Mouse (Mus musculus) intestine, embryonic 14.5 days (tissue): ENCODE measurements around the gene Unc13d. TPM values are rescaled to one million over a fixed set of nuclear protein-coding genes. Genes with fewer than 3 reads are reported as not detected.

Source experiments
- ATAC-seq: fragments of 200-750 bp; cut with Nextera tagmentation; replicated peaks from 2 replicates; pipeline ENCODE4 v1.8.0; 2017; ENCODE audit warnings: low read depth, moderate number of reproducible peaks, moderate TSS enrichment, moderate library complexity; ENCODE audit not compliant: low FRiP score, low TSS enrichment
- DNase-seq: peaks from one replicate; pipeline ENCODE4 v3.0.0-alpha.2; 2018; ENCODE audit warnings: low spot score
- H3K27ac ChIP-seq: fragments of 300-500 bp; sonication (generic); 2 replicates; pipeline ENCODE4 v1.5.1; 2014; ENCODE audit warnings: low read depth, mild to moderate bottlenecking, control low read depth
- H3K27me3 ChIP-seq: fragments of 300-500 bp; sonication (generic); replicated peaks from 2 replicates; pipeline ENCODE4 v1.6.1; 2014; ENCODE audit warnings: low read length, control low read depth; ENCODE audit not compliant: control insufficient read depth, insufficient read depth
- H3K36me3 ChIP-seq: fragments of 300-500 bp; sonication (generic); 2 replicates; pipeline ENCODE4 v1.6.1; 2014; ENCODE audit warnings: low read length, control low read depth; ENCODE audit not compliant: control insufficient read depth, insufficient read depth
- H3K4me1 ChIP-seq: fragments of 300-500 bp; sonication (generic); replicated peaks from 2 replicates; pipeline ENCODE4 v1.6.1; 2014; ENCODE audit warnings: low read length, control low read depth, mixed read lengths; ENCODE audit not compliant: control insufficient read depth, insufficient read depth
- H3K4me2 ChIP-seq: fragments of 300-500 bp; sonication (generic); 2 replicates; pipeline ENCODE4 v1.6.1; 2014; ENCODE audit warnings: low read length
- H3K4me3 ChIP-seq: fragments of 300-500 bp; sonication (generic); 2 replicates; pipeline ENCODE4 v1.5.1; 2014; ENCODE audit warnings: low read depth, low read length, control low read depth, mixed read lengths
- H3K9ac ChIP-seq: fragments of 300-500 bp; sonication (generic); 2 replicates; pipeline ENCODE4 v1.6.1; 2014; ENCODE audit warnings: mild to moderate bottlenecking, low read length
- H3K9me3 ChIP-seq: fragments of 300-500 bp; sonication (generic); 2 replicates; pipeline ENCODE4 v1.6.1; 2016; ENCODE audit warnings: low read length, control low read depth; ENCODE audit not compliant: control insufficient read depth
- WGBS: fragments of 180-500 bp; shearing (Covaris S2); extraction: QIAGEN DNeasy Blood & Tissue Kit; methylation state at CpG from one replicate; pipeline ENCODE4 v1.1.7; 2014; 5-methylcytosine and 5-hydroxymethylcytosine counted together
- polyA plus RNA-seq: library from polyadenylated mRNA; unstranded; fragments of >200 nt; fragmentation: Nextera tagmentation; extraction: Ambion mirVana; gene quantifications from 2 replicates; pipeline ENCODE4 v1.2.1, GENCODE M21; 2014

Unc13d gene
- polyA plus RNA-seq, 1 experiment from 2014 or later, result 3.5 TPM

DNA sequence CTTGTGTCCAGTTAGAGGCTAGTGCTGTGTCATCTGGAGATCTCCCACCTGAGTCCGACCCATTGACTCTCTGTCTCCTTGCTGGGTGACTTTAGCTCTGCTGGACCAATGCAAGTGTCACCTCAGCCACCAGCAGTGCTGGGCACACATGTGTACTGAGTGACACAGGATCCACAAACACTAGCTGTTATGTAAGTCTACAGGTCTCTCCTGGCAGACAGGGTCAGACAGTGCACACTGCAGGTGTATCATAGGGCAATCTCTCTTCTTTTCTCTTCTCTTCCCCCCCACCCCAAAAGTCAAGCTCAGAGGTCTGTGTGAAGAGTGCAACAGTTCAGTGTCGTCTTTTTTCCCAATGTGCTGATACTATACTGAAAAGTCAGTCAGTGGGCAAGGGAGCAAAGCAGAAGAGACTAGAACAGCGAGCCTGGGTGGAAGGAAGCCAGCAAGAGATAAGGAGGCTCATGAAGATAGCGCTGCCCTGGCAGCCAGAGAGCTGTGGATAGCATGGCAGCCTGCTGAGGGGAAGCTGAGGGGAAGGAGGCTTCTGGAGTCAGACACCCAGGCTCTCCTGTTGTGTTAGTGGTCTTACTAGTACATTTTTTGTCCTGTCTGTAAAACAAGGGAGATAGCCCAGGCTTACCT is 20.4 kb downstream of the Unc13d start:
- WGBS, result 83% methylated on average over 4 of the region's 4 CpGs
- Histone ChIP-seq H3K4me2 (no peak overlapping the region), H3K4me1 (no peaks in the 10 kb centered on the region), H3K9me3 (no peaks in the 10 kb centered on the region), H3K36me3 (peaks cover 95% of the 10 kb centered on the region), H3K27me3 (no peaks in the 10 kb centered on the region), H3K27ac (no peak overlapping the region), H3K9ac (no peak overlapping the region), H3K4me3 (no peak overlapping the region)
- ATAC-seq (no peak), DNase-seq (no peak)

DNA sequence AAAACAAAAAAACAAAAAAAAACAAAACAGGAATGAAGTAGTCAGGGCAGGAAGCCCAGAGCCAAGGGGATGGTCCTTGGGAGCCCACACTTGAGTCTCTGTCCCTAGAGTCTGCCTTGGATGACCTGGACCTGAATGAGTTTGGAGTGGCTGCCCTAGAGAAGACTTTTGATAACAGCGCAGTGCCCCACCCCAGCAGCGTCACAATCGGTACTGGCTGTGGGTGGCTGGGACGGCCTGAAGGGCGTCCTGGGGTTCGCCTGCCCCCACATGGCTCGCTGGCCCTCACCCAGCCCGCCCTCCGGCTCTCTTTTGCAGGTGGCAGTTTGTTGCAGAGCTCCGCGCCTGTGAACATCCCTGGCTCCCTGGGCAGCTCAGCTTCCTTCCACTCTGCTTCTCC is 21.9 kb downstream of the Unc13d start:
- Histone ChIP-seq H3K4me1 (no peaks in the 10 kb centered on the region), H3K4me3 (no peak overlapping the region), H3K9me3 (no peaks in the 10 kb centered on the region), H3K27me3 (no peaks in the 10 kb centered on the region), H3K9ac (no peak overlapping the region), H3K27ac (no peak overlapping the region), H3K36me3 (peaks cover 98% of the 10 kb centered on the region), H3K4me2 (no peak overlapping the region)
- DNase-seq (no peak), ATAC-seq (no peak)
- 94% methylated on average over 11 of the region's 11 CpGs for WGBS

DNA sequence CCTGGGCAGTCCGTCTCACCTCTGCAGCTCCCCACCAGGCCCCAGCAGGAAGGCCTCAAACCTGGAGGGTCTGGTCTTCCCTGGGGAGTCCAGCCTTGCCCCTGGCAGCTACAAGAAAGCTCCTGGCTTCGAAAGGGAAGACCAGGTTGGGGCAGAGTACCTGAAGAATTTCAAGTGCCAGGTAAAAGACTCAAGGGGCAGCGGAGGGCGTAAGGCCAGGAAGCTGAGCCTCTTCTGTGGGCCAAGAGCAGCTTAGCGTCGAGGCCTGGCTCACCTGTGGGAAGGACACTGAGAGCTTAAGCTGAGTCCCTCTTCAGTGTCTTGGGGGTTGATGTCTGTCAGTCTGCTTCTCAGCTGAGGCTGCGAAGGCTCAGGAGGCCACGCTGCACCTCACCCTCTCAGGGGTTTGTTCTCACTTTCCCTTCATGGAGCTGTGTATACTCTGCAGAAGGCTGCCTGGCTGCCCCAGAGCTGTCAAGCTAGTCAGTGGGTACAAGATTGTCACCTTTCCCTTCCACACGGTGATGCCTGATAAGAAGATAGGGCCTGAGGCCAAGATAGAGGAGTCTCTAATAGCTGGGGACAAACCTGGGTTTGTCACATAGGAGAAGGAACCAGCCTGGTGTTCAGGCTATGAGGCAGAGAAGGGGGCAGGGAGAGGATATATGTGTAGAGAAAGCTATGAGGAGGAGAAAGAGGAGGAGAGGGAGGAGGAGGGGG is 24.1 kb downstream of the Unc13d start:
- WGBS, result 94% methylated on average over 9 of the region's 9 CpGs
- H3K9me3 ChIP-seq, result no peaks in the 10 kb centered on the region
- ATAC-seq (no peak), DNase-seq (no peak)
- H3K9ac ChIP-seq, result no peak overlapping the region
- H3K4me1 ChIP-seq, result no peaks in the 10 kb centered on the region
- no peak overlapping the region for H3K4me2 ChIP-seq
- H3K27me3 ChIP-seq, result no peaks in the 10 kb centered on the region
- H3K4me3 ChIP-seq, result no peak overlapping the region
- peaks cover 98% of the 10 kb centered on the region for H3K36me3 ChIP-seq
- no peak overlapping the region for H3K27ac ChIP-seq

DNA sequence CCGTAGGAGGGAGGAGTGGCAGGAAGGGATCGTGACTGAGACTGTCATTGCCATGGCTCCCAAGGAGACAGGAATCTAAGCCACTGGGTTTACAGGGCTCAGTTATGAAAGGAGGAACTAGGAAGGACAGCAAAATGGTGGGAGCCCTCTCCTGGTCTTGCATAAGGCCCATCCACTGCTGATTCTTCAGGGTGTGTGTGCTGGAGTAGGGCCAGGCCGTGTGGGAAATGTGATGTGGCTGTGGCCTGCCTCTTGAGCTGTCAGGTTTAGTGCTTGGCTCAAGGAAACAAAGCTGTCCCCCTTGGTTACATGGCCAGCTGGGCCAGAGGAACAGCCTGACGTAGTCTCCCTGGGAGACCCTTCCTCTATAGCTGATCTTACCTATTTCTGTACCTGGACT is 27.6 kb downstream of the Unc13d start:
- Histone ChIP-seq H3K4me1 (no peaks in the 10 kb centered on the region), H3K36me3 (peaks cover 94% of the 10 kb centered on the region), H3K4me3 (no peak overlapping the region), H3K27me3 (no peaks in the 10 kb centered on the region), H3K9ac (no peak overlapping the region), H3K4me2 (no peak overlapping the region), H3K27ac (no peak overlapping the region), H3K9me3 (no peaks in the 10 kb centered on the region)
- ATAC-seq (no peak), DNase-seq (no peak)
- 86% methylated on average over 4 of the region's 4 CpGs for WGBS

DNA sequence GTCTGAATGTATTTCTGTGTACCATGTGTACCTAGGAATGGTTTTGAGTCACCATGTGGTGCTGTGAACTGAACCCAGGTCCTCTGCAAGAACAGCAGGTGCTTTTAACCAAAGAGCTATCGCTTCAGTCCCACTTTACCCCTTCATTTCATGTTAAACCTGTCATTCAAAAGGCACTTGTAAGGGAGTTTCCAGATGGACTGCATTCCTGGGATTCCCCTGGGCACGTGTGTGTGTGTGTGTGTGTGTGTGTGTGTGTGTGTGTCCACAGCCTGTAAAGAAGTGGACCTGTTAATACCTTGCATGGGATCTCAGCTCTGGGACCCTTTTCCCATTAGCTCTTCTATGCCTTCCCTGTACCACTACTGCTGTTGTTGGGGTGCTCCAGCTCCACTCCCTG is 28.2 kb downstream of the Unc13d start:
- H3K9me3 ChIP-seq, result no peaks in the 10 kb centered on the region
- no peak overlapping the region for H3K4me3 ChIP-seq
- no peak overlapping the region for H3K27ac ChIP-seq
- peaks cover 94% of the 10 kb centered on the region for H3K36me3 ChIP-seq
- no peak overlapping the region for H3K4me2 ChIP-seq
- H3K27me3 ChIP-seq, result no peaks in the 10 kb centered on the region
- H3K4me1 ChIP-seq, result no peaks in the 10 kb centered on the region
- H3K9ac ChIP-seq, result no peak overlapping the region
- DNase-seq, result no peak
- ATAC-seq, result no peak
- 75% methylated on average over 2 of the region's 2 CpGs for WGBS

DNA sequence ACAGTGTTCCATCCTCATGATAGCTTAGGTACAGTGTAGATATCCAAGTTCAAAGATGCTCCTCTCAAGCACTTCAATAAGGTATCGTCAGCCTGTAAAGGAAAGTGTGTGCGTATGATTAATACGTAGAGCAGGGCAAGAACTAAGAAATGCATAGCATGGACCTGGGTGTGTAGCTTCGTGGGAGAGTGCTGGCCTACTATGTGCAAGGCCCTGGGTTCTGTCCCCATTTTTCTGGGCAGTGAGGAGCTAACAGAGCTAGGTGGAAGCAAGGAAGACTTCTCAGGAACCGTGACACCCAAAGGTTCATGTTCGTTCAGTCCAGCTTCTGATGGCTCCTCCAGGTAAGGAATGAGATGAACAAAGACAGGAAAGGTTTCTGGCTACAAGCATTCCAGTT is 32.6 kb downstream of the Unc13d start:
- WGBS, result 96% methylated on average over 6 of the region's 6 CpGs
- DNase-seq (no peak), ATAC-seq (no peak)

DNA sequence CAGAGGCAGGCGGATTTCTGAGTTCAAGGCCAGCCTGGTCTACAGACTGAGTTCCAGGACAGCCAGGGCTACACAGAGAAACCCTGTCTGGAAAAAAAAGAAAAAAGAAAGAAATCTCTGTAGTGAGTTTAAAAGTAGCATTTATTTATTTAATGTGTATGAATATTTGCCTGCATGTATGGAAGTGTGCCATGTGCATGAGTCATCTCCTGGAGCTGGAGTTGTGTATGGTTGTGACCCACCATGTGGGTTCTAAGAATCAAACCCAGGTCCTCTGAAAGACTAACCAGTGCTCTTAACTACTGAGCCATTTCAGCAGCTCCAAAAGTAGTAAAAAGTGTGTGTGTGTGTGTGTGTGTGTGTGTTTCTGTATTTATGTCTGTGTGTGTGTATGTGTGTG is 34.5 kb downstream of the Unc13d start:
- WGBS, result 100% methylated on average over 1 of the region's 1 CpGs
- DNase-seq, result no peak
- peaks cover 64% of the 10 kb centered on the region for H3K36me3 ChIP-seq

More for the DNA sequence above, 32.6 kb downstream of the Unc13d start:
- H3K4me1 ChIP-seq, result no peaks in the 10 kb centered on the region
- H3K36me3 ChIP-seq, result peaks cover 66% of the 10 kb centered on the region
- H3K27me3 ChIP-seq, result no peaks in the 10 kb centered on the region
- H3K4me2 ChIP-seq, result no peak overlapping the region
- H3K9me3 ChIP-seq, result no peaks in the 10 kb centered on the region
- H3K27ac ChIP-seq, result no peak overlapping the region
- no peak overlapping the region for H3K9ac ChIP-seq
- H3K4me3 ChIP-seq, result no peak overlapping the region

DNA sequence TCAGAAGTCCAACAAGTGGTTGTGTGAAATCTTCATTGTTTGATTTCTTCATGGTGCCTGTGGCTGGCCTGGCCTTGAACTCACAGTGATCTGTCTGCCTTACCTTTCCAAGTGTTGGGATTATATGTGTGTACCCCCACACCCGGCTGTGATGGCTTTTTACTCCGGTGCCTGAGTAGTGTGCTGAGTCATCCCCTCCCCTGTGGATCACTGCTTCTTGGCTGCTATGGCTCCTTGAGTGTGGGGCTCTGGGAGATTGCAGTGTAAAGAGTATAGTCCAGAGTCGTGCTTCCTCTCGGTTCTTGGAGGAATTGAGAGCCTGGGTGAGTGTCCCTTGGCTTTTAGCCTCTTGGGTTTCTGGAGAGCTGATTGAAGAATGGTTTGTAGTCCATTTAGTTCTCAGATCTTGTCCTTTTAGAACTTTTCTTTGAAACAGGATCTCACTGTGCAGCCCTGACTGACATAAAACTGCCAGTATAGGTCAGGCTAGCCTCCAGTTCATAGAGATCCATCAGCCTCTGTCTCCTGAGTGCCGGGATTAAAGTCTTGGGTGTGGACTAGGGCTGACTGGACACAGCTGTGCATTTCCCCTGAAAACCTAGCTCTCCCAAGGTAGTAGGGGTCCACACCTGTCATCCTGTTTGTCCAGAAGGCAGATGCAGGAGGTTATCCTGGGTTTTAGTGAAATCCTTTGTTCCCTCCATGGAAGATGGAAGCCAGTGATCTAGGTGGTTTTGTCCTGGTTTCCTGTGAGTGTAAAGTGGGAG is 35.2 kb downstream of the Unc13d start:
- peaks cover 56% of the 10 kb centered on the region for H3K36me3 ChIP-seq
- no peak overlapping the region for H3K4me2 ChIP-seq
- H3K9ac ChIP-seq, result no peak overlapping the region
- no peak overlapping the region for H3K27ac ChIP-seq
- no peaks in the 10 kb centered on the region for H3K9me3 ChIP-seq
- no peak for ATAC-seq
- no peak for DNase-seq
- H3K4me3 ChIP-seq, result no peak overlapping the region
- no peaks in the 10 kb centered on the region for H3K4me1 ChIP-seq
- no peaks in the 10 kb centered on the region for H3K27me3 ChIP-seq
- 85% methylated on average over 5 of the region's 5 CpGs for WGBS

More for the DNA sequence above, 34.5 kb downstream of the Unc13d start:
- Histone ChIP-seq H3K4me1 (no peaks in the 10 kb centered on the region), H3K27me3 (no peaks in the 10 kb centered on the region), H3K9ac (no peak overlapping the region), H3K4me3 (no peak overlapping the region), H3K4me2 (no peak overlapping the region), H3K9me3 (no peaks in the 10 kb centered on the region), H3K27ac (no peak overlapping the region)
- ATAC-seq, result no peak
